Mouse (Mus musculus) mature B cell (primary cell): ENCODE measurements around the gene Eif3c.

Source experiments
- in situ Hi-C: fragments of 300-500 bp; cut with MboI; formaldehyde crosslinking; loops from 2 replicates; pipeline ENCODE4 v1.14.3; 2019

Eif3c gene

GRCm38 (mm10) chr7:126556635-126557034 is 9.6 kb downstream of the Eif3c start:
- in situ Hi-C loops = no loop called here

- in situ Hi-C loops = no loop called here
Measured at GRCm38 (mm10) chr7:126554796-126555195, 11.4 kb downstream of the Eif3c start.

GRCm38 (mm10) chr7:126545631-126546030 is 20.6 kb downstream of the Eif3c start:
- in situ Hi-C loops = no loop called here

GRCm38 (mm10) chr7:126541661-126542060 is 24.6 kb downstream of the Eif3c start:
- in situ Hi-C loops = no loop called here

GRCm38 (mm10) chr7:126537820-126538585 is 28.2 kb downstream of the Eif3c start:
- in situ Hi-C loops = no loop called here

GRCm38 (mm10) chr7:126536466-126536865 is 29.7 kb downstream of the Eif3c start:
- in situ Hi-C loops = no loop called here

GRCm38 (mm10) chr7:126535766-126536165 is 30.4 kb downstream of the Eif3c start:
- in situ Hi-C loops = no loop called here

GRCm38 (mm10) chr7:126533434-126533833 is 32.8 kb downstream of the Eif3c start:
- in situ Hi-C loops = no loop called here

- in situ Hi-C loops = no loop called here
Measured at GRCm38 (mm10) chr7:126528166-126528577, 38.0 kb downstream of the Eif3c start.

GRCm38 (mm10) chr7:126523316-126523715 is 42.9 kb downstream of the Eif3c start:
- in situ Hi-C loops = no loop called here

- in situ Hi-C loops = no loop called here
Measured at GRCm38 (mm10) chr7:126519513-126519912, 46.7 kb downstream of the Eif3c start.

- in situ Hi-C loops = no loop called here
Measured at GRCm38 (mm10) chr7:126518261-126518941, 47.8 kb downstream of the Eif3c start.

GRCm38 (mm10) chr7:126511287-126511686 is 54.9 kb downstream of the Eif3c start:
- in situ Hi-C loops = no loop called here

- in situ Hi-C loops = no loop called here
Measured at GRCm38 (mm10) chr7:126507126-126507778, 59.0 kb downstream of the Eif3c start.

GRCm38 (mm10) chr7:126504913-126505312 is 61.3 kb downstream of the Eif3c start:
- in situ Hi-C loops = no loop called here

GRCm38 (mm10) chr7:126503273-126503878 is 62.8 kb downstream of the Eif3c start, which contains the start of gene Atxn2l:
TSS of gene Atxn2l (minus strand) at chr7:126503437.
- in situ Hi-C loops = no loop called here

- in situ Hi-C loops = no loop called here
Measured at GRCm38 (mm10) chr7:126502751-126503150, 63.5 kb downstream of the Eif3c start.

GRCm38 (mm10) chr7:126502023-126502741 is 64.0 kb downstream of the Eif3c start:
- in situ Hi-C loops = no loop called here

GRCm38 (mm10) chr7:126501684-126502022 is 64.6 kb downstream of the Eif3c start:
- in situ Hi-C loops = no loop called here

- in situ Hi-C loops = no loop called here
Measured at GRCm38 (mm10) chr7:126499416-126499815, 66.8 kb downstream of the Eif3c start.

GRCm38 (mm10) chr7:126497966-126498365 is 68.2 kb downstream of the Eif3c start:
- in situ Hi-C loops = no loop called here

GRCm38 (mm10) chr7:126496475-126496874 is 69.7 kb downstream of the Eif3c start:
- in situ Hi-C loops = no loop called here
